Mouse (Mus musculus) hindbrain, embryonic 10.5 days (tissue): ENCODE results near the gene Vamp8. TPM values are rescaled to one million over a fixed set of nuclear protein-coding genes. Genes with fewer than 3 reads are reported as not detected.

ENCODE experiments used
- DNase-seq: peaks from one replicate; pipeline ENCODE4 v3.0.0-alpha.2; 2017; ENCODE audit warnings: low spot score
- H3K27ac ChIP-seq: fragments of 300-500 bp; sonication (generic); 2 replicates; pipeline ENCODE4 v1.5.1; 2016; ENCODE audit warnings: mild to moderate bottlenecking, moderate library complexity
- H3K27me3 ChIP-seq: fragments of 300-500 bp; sonication (generic); 2 replicates; pipeline ENCODE4 v1.6.1; 2016; ENCODE audit warnings: mild to moderate bottlenecking; ENCODE audit not compliant: poor library complexity, insufficient read depth, severe bottlenecking
- H3K36me3 ChIP-seq: fragments of 300-500 bp; sonication (generic); 2 replicates; pipeline ENCODE4 v1.6.1; 2016; ENCODE audit warnings: mild to moderate bottlenecking, moderate library complexity
- H3K4me1 ChIP-seq: fragments of 300-500 bp; sonication (generic); replicated peaks from 2 replicates; pipeline ENCODE4 v1.6.1; 2016; ENCODE audit warnings: mild to moderate bottlenecking
- H3K4me3 ChIP-seq: fragments of 300-500 bp; sonication (generic); 2 replicates; pipeline ENCODE4 v1.5.1; 2016; ENCODE audit warnings: mild to moderate bottlenecking, moderate library complexity
- H3K9me3 ChIP-seq: fragments of 300-500 bp; sonication (generic); 2 replicates; pipeline ENCODE4 v1.6.1; 2016; ENCODE audit warnings: mild to moderate bottlenecking, moderate library complexity
- WGBS: fragments of 180-500 bp; shearing (Covaris S2); methylation state at CpG from one replicate; pipeline ENCODE4 v1.1.7; 2016; 5-methylcytosine and 5-hydroxymethylcytosine counted together
- polyA plus RNA-seq: library from polyadenylated mRNA; unstranded; fragments of >200 nt; fragmentation: Nextera tagmentation; extraction: Ambion mirVana; gene quantifications from 2 replicates; pipeline ENCODE4 v1.2.1, GENCODE M21; 2016

Vamp8 gene
- polyA plus RNA-seq, 1 experiment from 2014 or later = 43.5 TPM

GRCm38 (mm10) chr6:72378510-72379234, 11.8 kb downstream of the Vamp8 start:
- no peaks in the 10 kb centered on the region for H3K9me3 ChIP-seq
- H3K27me3 ChIP-seq = peaks cover 40% of the 10 kb centered on the region
- 85% methylated on average over 8 of the region's 8 CpGs for WGBS
- no peak overlapping the region for H3K27ac ChIP-seq
- H3K4me1 ChIP-seq = peaks cover 10% of the 10 kb centered on the region
- DNase-seq = no peak
- no peak overlapping the region for H3K4me3 ChIP-seq
- no peaks in the 10 kb centered on the region for H3K36me3 ChIP-seq

- Histone ChIP-seq H3K4me3 (no peak overlapping the region), H3K36me3 (no peaks in the 10 kb centered on the region), H3K27ac (no peak overlapping the region), H3K9me3 (no peaks in the 10 kb centered on the region), H3K27me3 (peaks cover 22% of the 10 kb centered on the region), H3K4me1 (peaks cover 15% of the 10 kb centered on the region)
- DNase-seq = no peak
- 84% methylated on average over 15 of the region's 15 CpGs for WGBS
Measured at GRCm38 (mm10) chr6:72374820-72375563, 15.5 kb downstream of the Vamp8 start.

- Histone ChIP-seq H3K27me3 (peaks cover 14% of the 10 kb centered on the region), H3K27ac (no peak overlapping the region), H3K4me3 (no peak overlapping the region), H3K36me3 (no peaks in the 10 kb centered on the region), H3K4me1 (peaks cover 11% of the 10 kb centered on the region), H3K9me3 (no peaks in the 10 kb centered on the region)
- no peak for DNase-seq
- 80% methylated on average over 7 of the region's 7 CpGs for WGBS
Measured at GRCm38 (mm10) chr6:72374206-72374605, 16.3 kb downstream of the Vamp8 start.

- H3K27ac ChIP-seq = no peak overlapping the region
- H3K36me3 ChIP-seq = no peaks in the 10 kb centered on the region
- WGBS = 88% methylated on average over 4 of the region's 4 CpGs
- no peaks in the 10 kb centered on the region for H3K9me3 ChIP-seq
- H3K4me1 ChIP-seq = peaks cover 11% of the 10 kb centered on the region
- no peak for DNase-seq
- H3K4me3 ChIP-seq = no peak overlapping the region
- peaks cover 4% of the 10 kb centered on the region for H3K27me3 ChIP-seq
Measured at GRCm38 (mm10) chr6:72373184-72373583, 17.3 kb downstream of the Vamp8 start.

GRCm38 (mm10) chr6:72371571-72371970, 18.9 kb downstream of the Vamp8 start:
- Histone ChIP-seq H3K4me1 (peaks cover 11% of the 10 kb centered on the region), H3K4me3 (no peak overlapping the region), H3K27me3 (no peaks in the 10 kb centered on the region), H3K27ac (peak overlapping the region; percentile 43), H3K9me3 (no peaks in the 10 kb centered on the region), H3K36me3 (no peaks in the 10 kb centered on the region)
- 24% methylated on average over 1 of the region's 1 CpGs for WGBS
- DNase-seq = no peak

GRCm38 (mm10) chr6:72371147-72371546, 19.4 kb downstream of the Vamp8 start:
- 49% methylated on average over 5 of the region's 5 CpGs for WGBS
- DNase-seq = no peak
- no peaks in the 10 kb centered on the region for H3K36me3 ChIP-seq
- H3K4me3 ChIP-seq = no peak overlapping the region
- H3K27ac ChIP-seq = peak overlapping the region; percentile 43
- H3K27me3 ChIP-seq = no peaks in the 10 kb centered on the region
- H3K4me1 ChIP-seq = peaks cover 11% of the 10 kb centered on the region
- H3K9me3 ChIP-seq = no peaks in the 10 kb centered on the region

GRCm38 (mm10) chr6:72370091-72370490, 20.4 kb downstream of the Vamp8 start:
- no peaks in the 10 kb centered on the region for H3K27me3 ChIP-seq
- WGBS = 80% methylated on average over 12 of the region's 12 CpGs
- H3K9me3 ChIP-seq = no peaks in the 10 kb centered on the region
- H3K36me3 ChIP-seq = no peaks in the 10 kb centered on the region
- no peak overlapping the region for H3K4me3 ChIP-seq
- no peak overlapping the region for H3K27ac ChIP-seq
- DNase-seq = no peak
- H3K4me1 ChIP-seq = peaks cover 11% of the 10 kb centered on the region

GRCm38 (mm10) chr6:72369557-72369956, 20.9 kb downstream of the Vamp8 start:
- 81% methylated on average over 4 of the region's 4 CpGs for WGBS
- Histone ChIP-seq H3K4me3 (no peak overlapping the region), H3K27me3 (no peaks in the 10 kb centered on the region), H3K36me3 (no peaks in the 10 kb centered on the region), H3K9me3 (no peaks in the 10 kb centered on the region), H3K27ac (no peak overlapping the region), H3K4me1 (peaks cover 11% of the 10 kb centered on the region)
- no peak for DNase-seq

GRCm38 (mm10) chr6:72367460-72367974, 23.0 kb downstream of the Vamp8 start:
- Histone ChIP-seq H3K27me3 (no peaks in the 10 kb centered on the region), H3K4me1 (peaks cover 17% of the 10 kb centered on the region), H3K4me3 (no peak overlapping the region), H3K9me3 (no peaks in the 10 kb centered on the region), H3K36me3 (no peaks in the 10 kb centered on the region), H3K27ac (no peak overlapping the region)
- DNase-seq = no peak
- WGBS = 72% methylated on average over 4 of the region's 4 CpGs

GRCm38 (mm10) chr6:72366844-72367443, 23.6 kb downstream of the Vamp8 start, which contains the start of gene Rnf181:
TSS of gene Rnf181 (minus strand) at chr6:72366956.
- WGBS = 78% methylated on average over 4 of the region's 4 CpGs
- DNase-seq = no peak
- H3K36me3 ChIP-seq = no peaks in the 10 kb centered on the region
- H3K9me3 ChIP-seq = no peaks in the 10 kb centered on the region
- H3K4me1 ChIP-seq = peaks cover 17% of the 10 kb centered on the region
- H3K27me3 ChIP-seq = no peaks in the 10 kb centered on the region
- H3K27ac ChIP-seq = no peak within 1 kb of the TSS
- no peak within 1 kb of the TSS for H3K4me3 ChIP-seq

GRCm38 (mm10) chr6:72366304-72366703, 24.2 kb downstream of the Vamp8 start:
- DNase-seq = no peak
- H3K4me1 ChIP-seq = peaks cover 18% of the 10 kb centered on the region
- H3K27ac ChIP-seq = no peak overlapping the region
- H3K36me3 ChIP-seq = no peaks in the 10 kb centered on the region
- no peaks in the 10 kb centered on the region for H3K27me3 ChIP-seq
- H3K9me3 ChIP-seq = no peaks in the 10 kb centered on the region
- no peak overlapping the region for H3K4me3 ChIP-seq
- WGBS = 66% methylated on average over 3 of the region's 3 CpGs

- Histone ChIP-seq H3K4me3 (no peak overlapping the region), H3K9me3 (no peaks in the 10 kb centered on the region), H3K27me3 (no peaks in the 10 kb centered on the region), H3K36me3 (peaks cover 9% of the 10 kb centered on the region), H3K27ac (no peak overlapping the region), H3K4me1 (peaks cover 24% of the 10 kb centered on the region)
- DNase-seq = no peak
- WGBS = 77% methylated on average over 6 of the region's 6 CpGs
Measured at GRCm38 (mm10) chr6:72364985-72365384, 25.5 kb downstream of the Vamp8 start.

- peaks cover 24% of the 10 kb centered on the region for H3K4me1 ChIP-seq
- 44% methylated on average over 7 of the region's 7 CpGs for WGBS
Measured at GRCm38 (mm10) chr6:72364009-72364408, 26.5 kb downstream of the Vamp8 start.

More at GRCm38 (mm10) chr6:72364009-72364408, 26.5 kb downstream of the Vamp8 start:
- no peak for DNase-seq
- Histone ChIP-seq H3K27ac (no peak overlapping the region), H3K4me3 (no peak overlapping the region), H3K36me3 (peaks cover 19% of the 10 kb centered on the region), H3K9me3 (no peaks in the 10 kb centered on the region), H3K27me3 (no peaks in the 10 kb centered on the region)
